In the genomic region with DNA sequence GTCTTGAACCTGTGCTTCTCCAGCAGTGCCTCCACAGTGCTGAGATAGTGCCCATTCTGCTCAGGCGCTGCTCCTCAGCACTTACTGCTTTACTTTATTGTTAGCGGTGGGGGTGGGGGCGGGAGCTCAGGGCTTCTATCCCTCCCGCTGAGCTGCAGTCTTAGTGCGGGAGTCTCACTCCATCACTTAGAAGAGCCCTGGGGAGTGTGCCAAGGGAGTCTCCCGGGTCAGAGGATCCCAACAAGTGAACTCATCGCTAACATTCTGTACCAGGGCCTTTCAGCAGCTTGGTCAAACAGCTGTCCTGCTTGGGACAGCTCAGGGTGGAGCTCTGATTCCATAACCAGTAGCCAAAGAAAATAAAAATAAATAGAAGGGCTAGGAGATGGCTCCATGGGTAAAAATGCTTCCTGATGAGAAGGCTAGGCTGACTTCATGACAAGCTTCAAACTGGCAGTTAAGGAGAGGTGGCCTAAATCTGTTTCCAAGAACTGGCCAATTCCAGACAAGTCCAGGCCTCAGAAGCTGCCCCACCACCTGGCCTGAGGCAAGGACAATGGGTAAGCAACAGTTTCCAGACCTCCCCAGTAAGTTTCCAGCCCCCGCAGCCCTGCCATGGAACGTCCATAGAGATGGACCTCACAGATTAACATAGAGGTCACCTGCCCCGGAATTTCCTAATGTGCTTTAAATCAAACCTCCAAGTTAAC, we compare ENCODE assay signal across 9 mouse cellular contexts. TPM values are rescaled to one million over a fixed set of nuclear protein-coding genes. Genes with fewer than 3 reads are reported as not detected.
A peak's percentile ranks its signal among the peaks of the same experiment; 100 is the strongest.
DNase-seq lines count a peak whose midpoint lies in the region; ATAC-seq lines count a peak whose summit lies in the region.
"Had no signal": no experiment of that assay in that cellular context is flagged by ENCODE, and none has a peak within 500 bp of the region (broad histone marks: within the 10 kb centered on the region; RNA-seq: fewer than 3 reads in every experiment).

No protein-coding gene starts in this region.

- no peak overlapping the region for H3K9ac ChIP-seq in lung, embryonic 15.5 days
- no peak overlapping the region for H3K9ac ChIP-seq in stomach, embryonic 15.5 days

- no peaks in the 10 kb centered on the region for H3K27me3 ChIP-seq in lung, embryonic 15.5 days
- no peaks in the 10 kb centered on the region for H3K27me3 ChIP-seq in stomach, embryonic 15.5 days (replicated peaks)

- no peak for DNase-seq in lung, postnatal 4 days
- peak; percentile 70 for DNase-seq in heart, adult 9 months (ENCODE audit: low spot score in 2 of 2)
- peak; percentile 65 to 85 for DNase-seq in kidney, postnatal 25 days
- DNase-seq in thymus, postnatal 14 days = no peak
- no peak for DNase-seq in right cerebral cortex, adult 18-20 months

- peaks cover 26% of the 10 kb centered on the region for H3K4me1 ChIP-seq in lung, embryonic 15.5 days
- peaks cover 20% of the 10 kb centered on the region for H3K4me1 ChIP-seq in stomach, embryonic 15.5 days

- H3K9me3 ChIP-seq in lung, embryonic 15.5 days = no peaks in the 10 kb centered on the region
- no peaks in the 10 kb centered on the region for H3K9me3 ChIP-seq in stomach, embryonic 15.5 days

- H3K36me3 ChIP-seq in lung, embryonic 15.5 days = peaks cover 3% of the 10 kb centered on the region; the same call in 1 of the 2 replicates
- no peaks in the 10 kb centered on the region for H3K36me3 ChIP-seq in stomach, embryonic 15.5 days

- H3K4me3 ChIP-seq in lung, embryonic 15.5 days = no peak overlapping the region
- H3K4me3 ChIP-seq in stomach, embryonic 15.5 days (replicated peaks) = no peak overlapping the region

- WGBS in lung, embryonic 15.5 days = 70% methylated on average over 10 of the region's 10 CpGs
- 62% methylated on average over 10 of the region's 10 CpGs for WGBS in stomach, embryonic 15.5 days

- 0 out of 2 replicates have a peak overlapping the region, but pooled peaks have one; percentile 76 for H3K27ac ChIP-seq in lung, embryonic 15.5 days
- 0 out of 2 replicates have a peak overlapping the region, but pooled peaks have one; percentile 3 for H3K27ac ChIP-seq in stomach, embryonic 15.5 days

- H3K4me2 ChIP-seq in lung, embryonic 15.5 days = no peak overlapping the region
- no peak overlapping the region for H3K4me2 ChIP-seq in stomach, embryonic 15.5 days

- ATAC-seq in lung, embryonic 15.5 days (ENCODE audit: borderline replicate concordance, extremely low read depth, low FRiP score, low TSS enrichment) = no peak
- no peak for ATAC-seq in stomach, embryonic 15.5 days (ENCODE audit: insufficient read depth, low FRiP score, low read depth)
- no peak for ATAC-seq in activated CD4-positive, CD25-positive, alpha-beta regulatory T cell, adult 4 months

RNA-seq across cellular contexts. Expression of a gene that starts 1.3 kb away (rescaled TPM):
- polyA plus RNA-seq in lung, embryonic 15.5 days (2015; fragmentation: Nextera tagmentation; extraction: Ambion mirVana) = 268 and 320 TPM in 2 replicates
- polyA plus RNA-seq in stomach, embryonic 15.5 days (2015; fragmentation: Nextera tagmentation; extraction: Ambion mirVana) = 271 and 297 TPM in 2 replicates
- polyA plus RNA-seq in activated CD4-positive, CD25-positive, alpha-beta regulatory T cell, adult 4 months (2017; shearing (Covaris generic)) = 100 to 1,000 TPM; 115 to 120 TPM

RNA-seq across cellular contexts. Expression of a gene that starts 11.6 kb away (rescaled TPM):
- polyA plus RNA-seq in lung, embryonic 15.5 days (2015; fragmentation: Nextera tagmentation; extraction: Ambion mirVana) = 38.5 and 47.7 TPM in 2 replicates
- 49.9 and 57.9 TPM in 2 replicates for polyA plus RNA-seq in stomach, embryonic 15.5 days (2015; fragmentation: Nextera tagmentation; extraction: Ambion mirVana)
- 1 to 10 TPM; 7.1 to 7.4 TPM for polyA plus RNA-seq in activated CD4-positive, CD25-positive, alpha-beta regulatory T cell, adult 4 months (2017; shearing (Covaris generic))

RNA-seq across cellular contexts. Expression of a gene that starts 27.0 kb away (rescaled TPM):
- 49.7 TPM in 2 replicates for polyA plus RNA-seq in lung, embryonic 15.5 days (2015; fragmentation: Nextera tagmentation; extraction: Ambion mirVana)
- 84.4 and 84.6 TPM in 2 replicates for polyA plus RNA-seq in stomach, embryonic 15.5 days (2015; fragmentation: Nextera tagmentation; extraction: Ambion mirVana)
- polyA plus RNA-seq in activated CD4-positive, CD25-positive, alpha-beta regulatory T cell, adult 4 months (2017; shearing (Covaris generic)) = 10 to 100 TPM; 12.5 to 20.0 TPM

RNA-seq across cellular contexts. Expression of a gene that starts 31.5 kb away (rescaled TPM):
- polyA plus RNA-seq in lung, embryonic 15.5 days (2015; fragmentation: Nextera tagmentation; extraction: Ambion mirVana) = 0.02 TPM in 1 of 2 replicates, not detected in the other
- 0.04 TPM in 1 of 2 replicates, not detected in the other for polyA plus RNA-seq in stomach, embryonic 15.5 days (2015; fragmentation: Nextera tagmentation; extraction: Ambion mirVana)
- polyA plus RNA-seq in activated CD4-positive, CD25-positive, alpha-beta regulatory T cell, adult 4 months (2017; shearing (Covaris generic)) = not detected
- polyA plus RNA-seq: embryonic facial prominence, embryonic 11.5 days had no signal

RNA-seq across cellular contexts. Expression of a gene that starts 39.5 kb away (rescaled TPM):
- 0.31 and 0.45 TPM in 2 replicates for polyA plus RNA-seq in lung, embryonic 15.5 days (2015; fragmentation: Nextera tagmentation; extraction: Ambion mirVana)
- polyA plus RNA-seq in stomach, embryonic 15.5 days (2015; fragmentation: Nextera tagmentation; extraction: Ambion mirVana) = 0.95 and 1.4 TPM in 2 replicates
- polyA plus RNA-seq in activated CD4-positive, CD25-positive, alpha-beta regulatory T cell, adult 4 months (2017; shearing (Covaris generic)) = not detected
- polyA plus RNA-seq: embryonic facial prominence, embryonic 11.5 days had no signal

Comparison
In these comparisons a context has a peak if more than half of its experiments do, and no peak if none do; other contexts are left out.
1. DNase-seq: peak in heart, adult 9 months (2 of 2) and kidney, postnatal 25 days (2 of 2); none in lung, postnatal 4 days (0 of 2), thymus, postnatal 14 days (single experiment) and right cerebral cortex, adult 18-20 months (single experiment).